Mouse (Mus musculus) R1 (cell line): ENCODE data around the gene Psme1.

ENCODE experiments used
- DNase-seq: peaks from one replicate; pipeline ENCODE4 v3.0.0-alpha.2; 2018; ENCODE audit warnings: low read depth, low spot score

Psme1 gene

GRCm38 (mm10) chr14:55577871-55578667 lies at the start of gene Psme1:
TSS of gene Psme1 (plus strand) at chr14:55578123.
- peak; percentile 85 for DNase-seq

- DNase-seq, result peak; percentile 81
Measured at GRCm38 (mm10) chr14:55536116-55536745, 41.7 kb upstream of the Psme1 start.

GRCm38 (mm10) chr14:55540067-55540786 lies 37.7 kb upstream of the Psme1 start, which contains the start of gene Pck2:
TSS of gene Pck2 (plus strand) at chr14:55540266.
- peak; percentile 96 for DNase-seq

- peak; percentile 27 for DNase-seq
Measured at GRCm38 (mm10) chr14:55540787-55541321, 37.1 kb upstream of the Psme1 start.

GRCm38 (mm10) chr14:55542268-55542667 lies 35.7 kb upstream of the Psme1 start:
- DNase-seq, result no peak

GRCm38 (mm10) chr14:55544334-55544733 lies 33.6 kb upstream of the Psme1 start:
- DNase-seq, result no peak

- DNase-seq, result peak; percentile 40
Measured at GRCm38 (mm10) chr14:55550191-55550590, 27.7 kb upstream of the Psme1 start.

GRCm38 (mm10) chr14:55551347-55551746 lies 26.6 kb upstream of the Psme1 start:
- DNase-seq, result peak; percentile 86

GRCm38 (mm10) chr14:55551794-55552193 lies 26.1 kb upstream of the Psme1 start:
- peak; percentile 44 for DNase-seq

GRCm38 (mm10) chr14:55554635-55555034 lies 23.3 kb upstream of the Psme1 start:
- DNase-seq, result peak; percentile 53

- DNase-seq, result no peak
Measured at GRCm38 (mm10) chr14:55555788-55556187, 22.1 kb upstream of the Psme1 start.

- peak; percentile 84 for DNase-seq
Measured at GRCm38 (mm10) chr14:55557003-55557402, 20.9 kb upstream of the Psme1 start.

- no peak for DNase-seq
Measured at GRCm38 (mm10) chr14:55557587-55557986, 20.3 kb upstream of the Psme1 start.

- no peak for DNase-seq
Measured at GRCm38 (mm10) chr14:55558740-55559448, 19.0 kb upstream of the Psme1 start.

- DNase-seq, result peak; percentile 98
Measured at GRCm38 (mm10) chr14:55559799-55560201, 18.1 kb upstream of the Psme1 start, which contains the start of gene Dcaf11. TSS of gene Dcaf11 (plus strand) at chr14:55560006.

- peak; percentile 100 for DNase-seq
Measured at GRCm38 (mm10) chr14:55560202-55561073, 17.5 kb upstream of the Psme1 start, which contains the start of gene A730061H03Rik. TSS of gene A730061H03Rik (minus strand) at chr14:55560406.

- no peak for DNase-seq
Measured at GRCm38 (mm10) chr14:55561860-55562259, 16.1 kb upstream of the Psme1 start.

GRCm38 (mm10) chr14:55563249-55563648 lies 14.7 kb upstream of the Psme1 start:
- no peak for DNase-seq

- DNase-seq, result no peak
Measured at GRCm38 (mm10) chr14:55565748-55566147, 12.2 kb upstream of the Psme1 start.

- DNase-seq, result no peak
Measured at GRCm38 (mm10) chr14:55567496-55567895, 10.4 kb upstream of the Psme1 start.
